Comparison of ENCODE assay signal across 17 mouse cellular contexts in the genomic region with DNA sequence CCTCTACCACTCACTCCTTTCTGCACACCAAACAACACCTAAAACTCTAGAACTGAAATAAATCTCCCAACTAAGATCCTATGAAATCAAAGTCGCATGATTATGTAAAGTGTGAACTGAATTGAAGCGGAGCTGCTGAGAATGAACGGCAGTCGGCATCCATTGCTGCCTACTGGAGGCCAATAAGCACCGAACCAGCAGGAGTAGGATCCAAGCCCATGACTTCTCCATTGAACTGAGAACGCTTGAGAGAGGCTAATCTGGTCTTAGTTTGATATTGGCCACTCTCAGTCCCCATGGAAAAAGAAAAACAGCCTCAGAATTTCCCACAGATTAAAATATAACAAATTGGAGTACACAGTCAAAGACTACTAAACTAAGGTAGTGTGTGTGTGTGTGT.
"Had no signal": no experiment of that assay in that cellular context is flagged by ENCODE, and none has a peak within 500 bp of the region (broad histone marks: within the 10 kb centered on the region; RNA-seq: fewer than 3 reads in every experiment).

No protein-coding gene starts in this region.

- ATAC-seq: liver, embryonic 12.5 days; liver, postnatal 0 days; lung, postnatal 0 days; midbrain, embryonic 13.5 days; midbrain, embryonic 15.5 days; midbrain, embryonic 16.5 days had no signal

- DNase-seq: left cerebral cortex, postnatal 4 days; liver; liver, embryonic 13.5 days; liver, postnatal 0 days; lung, adult 18-20 months; lung, adult 2 months; lung, embryonic 14.5 days; lung, postnatal 10 days; lung, postnatal 14 days; lung, postnatal 36 days; lung, postnatal 4 days; midbrain, embryonic 14.5 days had no signal
